Mouse (Mus musculus): Measurements from ENCODE around the gene Slc4a5.

The Slc4a5 gene

DNA sequence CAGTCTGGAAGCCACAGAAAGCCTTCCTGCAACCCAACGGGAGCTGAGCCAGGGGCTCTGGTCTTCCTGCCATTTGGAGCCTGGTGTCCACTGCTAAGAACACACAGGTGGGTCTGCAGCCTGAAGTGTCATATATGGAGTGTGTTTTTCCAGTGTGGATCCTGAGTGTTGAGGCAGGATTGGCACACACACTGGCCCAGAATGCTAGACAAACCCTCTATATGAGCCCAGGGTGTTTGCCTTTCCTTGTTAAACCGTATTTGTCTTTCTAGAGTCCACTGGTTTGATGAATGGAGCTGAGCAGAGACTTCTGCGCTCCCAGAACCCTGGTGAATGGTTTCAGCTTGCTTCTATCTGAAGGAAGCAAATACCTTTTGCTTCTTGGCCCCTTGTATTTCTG is at the start of gene Slc4a5:
Gene Slc4a5, plus strand, starts transcription at position 15 of the 400 bp plus-strand sequence.
- DNase-seq (ENCODE audit: low spot score in 2 of 2), result no peak

DNA sequence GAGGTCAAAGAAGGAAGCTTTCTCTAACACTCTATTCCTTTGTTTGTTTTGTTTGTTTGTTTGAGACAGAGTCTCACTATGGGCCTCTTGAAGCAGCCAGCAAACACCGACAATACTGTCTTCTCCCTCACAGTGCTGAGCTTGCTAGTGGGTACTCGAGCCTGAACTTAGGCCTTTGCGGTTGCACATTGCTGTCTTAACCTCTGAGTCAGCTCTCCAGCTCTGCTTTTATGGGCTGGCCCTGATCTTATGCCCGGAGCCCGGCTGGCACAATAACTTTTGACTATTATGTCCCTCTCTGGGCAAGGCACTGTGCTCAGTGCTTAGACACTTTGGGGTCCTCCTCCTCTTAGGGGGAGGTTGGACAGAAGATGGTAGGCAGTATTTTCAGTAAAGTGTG is 49.8 kb upstream of the Slc4a5 start:
- DNase-seq (ENCODE audit: low spot score in 2 of 2), result peak in 1 of 2 experiments; percentile 31

DNA sequence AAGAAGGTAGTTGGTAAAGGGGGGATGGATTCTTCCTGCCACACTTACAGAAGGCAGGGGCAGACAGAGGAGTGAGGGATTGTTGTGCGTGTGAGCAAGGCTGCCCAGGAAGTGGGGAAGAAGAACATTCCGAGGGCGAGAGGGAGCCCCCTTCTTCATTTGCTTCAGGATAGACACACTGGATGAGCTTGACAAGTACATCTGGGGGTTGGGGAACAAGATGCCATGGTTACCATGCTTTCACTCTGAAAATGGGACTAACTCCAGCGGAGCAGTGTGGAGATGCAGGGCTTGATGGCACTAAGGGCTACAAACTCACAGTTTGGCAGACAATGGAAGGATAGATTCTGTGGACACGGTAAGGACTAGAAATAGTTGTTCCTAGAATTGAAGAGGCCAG is 48.6 kb upstream of the Slc4a5 start:
- DNase-seq (ENCODE audit: low spot score in 2 of 2), result no peak

- no peak for DNase-seq (ENCODE audit: low spot score in 2 of 2)
Measured at GRCm38 (mm10) chr6:83172240-83172920, 47.2 kb upstream of the Slc4a5 start.

DNA sequence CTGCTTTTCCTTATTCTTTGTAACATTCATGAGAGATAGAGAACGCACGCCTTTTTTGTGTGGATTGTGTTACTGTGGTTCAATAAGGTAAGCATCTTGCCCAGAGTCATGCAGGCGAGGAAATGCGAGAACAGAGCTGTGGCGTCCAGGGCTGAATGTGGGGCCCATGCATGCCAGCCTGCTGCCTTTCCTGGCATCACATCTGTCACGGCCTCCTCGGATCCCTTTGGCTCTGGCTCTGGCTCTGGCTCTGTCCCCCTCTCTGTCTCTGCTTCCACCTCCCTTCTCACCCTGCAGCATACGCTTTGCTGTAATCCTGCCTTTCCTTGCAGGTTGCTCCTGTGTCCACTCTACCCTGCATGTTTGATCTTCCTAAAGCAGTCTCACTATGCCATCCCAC is 43.6 kb upstream of the Slc4a5 start:
- DNase-seq (ENCODE audit: low spot score in 2 of 2), result no peak

DNA sequence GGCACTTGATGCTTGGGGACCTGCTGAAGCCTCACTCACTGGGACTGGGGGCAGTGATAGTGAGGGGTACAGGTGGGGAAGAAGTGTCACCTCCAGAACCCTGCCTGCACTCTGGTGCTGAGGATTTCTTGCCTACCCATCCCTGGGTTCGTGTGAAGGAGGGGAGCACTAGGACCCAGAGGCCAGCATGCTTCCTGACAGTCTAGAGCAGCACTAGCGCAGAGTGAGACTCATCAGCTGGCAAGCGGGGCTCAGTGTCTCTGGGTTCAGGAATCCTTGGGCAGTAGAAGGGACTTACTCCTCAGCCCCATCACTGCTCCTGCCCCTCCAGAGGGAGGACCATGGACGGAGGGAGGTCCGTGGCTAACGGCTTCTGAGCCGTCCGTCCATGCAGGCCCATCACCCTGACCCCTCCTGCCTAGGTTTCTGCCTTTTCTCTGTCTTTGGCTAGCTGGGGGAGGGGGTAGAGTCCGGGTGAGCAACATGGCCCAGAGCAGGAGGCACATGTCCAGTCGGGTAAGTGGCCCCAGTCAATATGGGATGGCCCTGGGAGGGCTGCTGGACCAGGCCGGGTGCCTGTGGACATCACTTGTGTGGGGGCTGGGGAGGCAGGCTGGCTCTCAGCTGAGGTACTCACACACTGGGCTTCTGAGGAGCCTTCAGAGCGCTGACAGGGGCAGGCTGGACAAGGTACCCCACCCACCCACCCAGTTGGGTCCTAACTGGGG is 40.1 kb upstream of the Slc4a5 start:
- no peak for DNase-seq (ENCODE audit: low spot score in 2 of 2)

GRCm38 (mm10) chr6:83180605-83181004 is 39.0 kb upstream of the Slc4a5 start:
- no peak for DNase-seq (ENCODE audit: low spot score in 2 of 2)

GRCm38 (mm10) chr6:83184858-83185435 is 34.7 kb upstream of the Slc4a5 start:
- DNase-seq (ENCODE audit: low spot score in 2 of 2), result no peak

- no peak for DNase-seq (ENCODE audit: low spot score in 2 of 2)
Measured at GRCm38 (mm10) chr6:83185895-83186861, 33.5 kb upstream of the Slc4a5 start.

DNA sequence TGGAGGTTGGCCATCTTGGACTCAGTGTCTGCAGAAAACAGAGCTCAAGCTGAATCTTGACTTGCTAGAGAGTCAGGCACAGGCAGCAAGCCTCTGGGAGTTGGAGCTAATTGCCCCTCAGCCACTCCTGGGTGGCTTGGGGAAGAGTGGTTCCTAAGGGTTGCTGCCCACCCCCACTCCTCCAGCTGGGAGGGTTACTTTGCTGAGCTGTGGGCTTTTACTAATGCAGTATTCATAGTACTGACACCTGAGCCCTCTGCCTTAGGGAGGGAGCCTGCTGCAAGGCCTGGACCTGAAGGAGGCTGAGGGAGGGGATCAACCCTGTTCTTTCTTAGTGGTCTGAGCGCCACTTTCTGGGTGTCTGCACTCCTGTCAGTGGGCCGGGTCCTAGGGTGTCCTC is 32.7 kb upstream of the Slc4a5 start:
- DNase-seq (ENCODE audit: low spot score in 2 of 2), result no peak

GRCm38 (mm10) chr6:83193571-83193970 is 26.1 kb upstream of the Slc4a5 start:
- DNase-seq (ENCODE audit: low spot score in 2 of 2), result no peak

- no peak for DNase-seq (ENCODE audit: low spot score in 2 of 2)
Measured at GRCm38 (mm10) chr6:83197345-83198004, 22.2 kb upstream of the Slc4a5 start.

DNA sequence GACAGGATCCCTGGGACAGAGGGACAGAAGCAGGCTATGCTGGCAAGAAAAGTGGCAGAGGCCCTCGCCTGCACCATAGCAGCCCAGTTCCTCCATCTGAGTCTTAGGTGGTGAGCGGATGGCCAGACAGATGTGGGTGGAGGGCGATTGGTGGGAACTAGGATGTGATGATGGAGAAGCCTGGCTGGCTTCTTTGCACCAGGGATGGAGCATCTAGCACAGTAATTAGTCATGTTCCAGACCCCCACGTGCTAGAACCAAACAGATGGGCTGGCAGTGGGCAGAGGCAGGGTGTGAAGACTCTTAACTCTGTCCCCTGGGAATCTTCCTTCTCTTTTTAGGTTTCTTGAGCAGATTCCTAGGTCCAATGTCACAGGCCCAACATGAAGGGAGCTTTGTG is 16.3 kb upstream of the Slc4a5 start:
- no peak for DNase-seq (ENCODE audit: low spot score in 2 of 2)

GRCm38 (mm10) chr6:83205851-83206250 is 13.8 kb upstream of the Slc4a5 start:
- no peak for DNase-seq (ENCODE audit: low spot score in 2 of 2)

DNA sequence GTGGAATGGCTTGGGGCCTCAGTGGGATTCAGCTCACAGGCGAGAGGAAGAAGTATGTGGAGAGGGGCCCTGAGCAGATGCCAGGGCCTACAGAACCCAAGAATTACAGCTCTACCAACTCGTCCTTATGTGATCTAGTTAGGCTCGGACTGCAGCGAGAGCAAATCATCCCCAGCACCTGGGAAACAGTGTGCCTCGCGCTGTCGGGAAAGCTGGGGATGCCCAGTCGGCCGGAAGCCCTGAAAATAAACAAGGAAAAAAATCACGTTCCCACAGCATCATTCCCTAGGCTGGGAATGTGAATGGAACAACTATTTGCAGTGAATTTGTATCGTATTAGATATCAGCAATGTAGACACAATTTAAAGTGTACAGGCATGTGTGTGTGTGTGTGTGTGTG is 13.3 kb upstream of the Slc4a5 start:
- DNase-seq (ENCODE audit: low spot score in 2 of 2), result no peak

DNA sequence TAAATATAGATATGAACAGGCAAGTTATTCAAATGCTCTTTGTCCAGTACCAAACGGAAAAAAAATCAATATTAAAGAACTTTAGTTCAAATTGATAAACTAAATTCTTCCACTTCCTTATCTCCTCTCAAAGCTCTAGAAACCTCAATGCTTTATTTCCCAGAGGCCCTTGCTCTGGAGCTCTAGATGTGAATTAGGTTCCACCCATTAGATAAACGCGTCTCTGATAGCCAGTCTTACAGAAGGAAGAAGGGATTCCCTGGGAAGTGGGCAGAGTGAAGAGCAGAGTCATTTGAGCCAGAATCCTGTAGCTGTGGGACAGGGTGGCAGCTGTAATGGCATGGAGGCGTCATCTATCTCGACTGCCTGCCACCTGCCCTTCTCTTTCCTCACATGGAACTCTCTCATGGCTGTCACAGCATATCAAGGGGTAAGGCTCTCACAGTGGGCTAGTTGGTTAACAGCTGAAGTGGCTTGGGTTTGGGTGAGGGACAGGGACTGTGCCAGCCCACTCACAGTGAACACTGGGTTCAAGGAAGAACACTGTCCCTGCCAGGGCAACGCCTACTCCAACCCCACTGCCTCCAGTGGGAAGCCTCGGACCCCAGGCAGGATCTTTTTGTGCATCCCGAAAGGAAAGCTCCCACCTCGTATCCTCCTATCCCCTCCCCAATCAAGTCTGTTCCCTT is 12.1 kb upstream of the Slc4a5 start:
- no peak for DNase-seq (ENCODE audit: low spot score in 2 of 2)

GRCm38 (mm10) chr6:83208050-83208400 is 11.6 kb upstream of the Slc4a5 start:
- DNase-seq (ENCODE audit: low spot score in 2 of 2), result no peak

GRCm38 (mm10) chr6:83210495-83210894 is 9.1 kb upstream of the Slc4a5 start:
- no peak for DNase-seq (ENCODE audit: low spot score in 2 of 2)

DNA sequence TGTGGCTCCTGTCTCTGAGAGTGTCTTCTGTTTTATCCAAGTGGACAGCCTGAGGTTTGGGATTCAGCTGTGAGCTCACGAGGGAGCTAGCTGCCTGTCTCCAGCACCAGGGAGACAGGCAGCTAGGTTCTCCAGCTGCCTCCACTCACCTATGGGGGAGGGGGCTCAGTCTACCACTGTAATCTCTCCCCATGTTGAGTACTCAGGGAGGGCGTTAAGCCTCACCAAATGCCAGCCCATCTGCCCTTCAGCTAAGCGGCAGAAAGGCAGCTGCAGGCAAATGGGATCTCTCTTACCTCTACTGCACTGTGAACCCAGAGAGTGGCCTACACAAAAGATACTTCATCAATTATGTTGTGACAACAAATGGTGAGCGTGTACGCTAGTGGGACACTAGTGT is 8.1 kb upstream of the Slc4a5 start:
- no peak for DNase-seq (ENCODE audit: low spot score in 2 of 2)

DNA sequence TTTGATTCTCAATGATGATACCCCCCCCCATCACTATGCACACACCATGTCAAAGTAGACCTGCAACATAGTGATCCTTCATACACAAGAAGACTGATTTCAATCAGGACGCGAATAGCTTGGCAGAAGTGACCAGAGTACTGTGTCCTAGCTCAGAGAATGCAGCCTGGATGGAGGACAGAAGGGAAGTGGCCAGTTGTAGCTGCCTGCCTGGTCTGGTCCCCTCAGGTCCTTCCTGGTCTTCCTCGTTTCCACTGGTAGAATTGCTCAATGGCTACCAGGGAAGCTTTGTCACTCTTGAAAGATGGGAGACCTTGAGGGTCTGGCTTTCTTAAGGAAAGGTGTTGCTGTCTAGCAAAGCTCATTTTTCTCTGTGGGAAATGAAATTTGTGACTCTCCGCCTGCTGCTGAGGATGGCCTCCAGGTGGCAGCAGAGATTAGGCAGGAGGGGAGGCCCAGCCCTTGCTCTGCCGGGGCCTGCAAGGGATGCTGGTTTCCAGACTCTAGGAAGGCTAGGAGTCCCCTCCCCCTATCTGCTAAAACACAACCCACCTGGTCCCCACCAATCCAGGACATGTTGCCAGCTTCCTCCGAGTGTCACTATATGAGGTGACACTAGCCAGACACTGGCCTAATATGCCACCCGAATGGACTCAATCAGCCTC is 4.5 kb upstream of the Slc4a5 start:
- peak; percentile 19 to 63 for DNase-seq (ENCODE audit: low spot score in 2 of 2)

All from urinary bladder, adult 18-20 months (tissue).